Mouse (Mus musculus): Measurements from ENCODE around the gene Ncoa5.

The Ncoa5 gene

DNA sequence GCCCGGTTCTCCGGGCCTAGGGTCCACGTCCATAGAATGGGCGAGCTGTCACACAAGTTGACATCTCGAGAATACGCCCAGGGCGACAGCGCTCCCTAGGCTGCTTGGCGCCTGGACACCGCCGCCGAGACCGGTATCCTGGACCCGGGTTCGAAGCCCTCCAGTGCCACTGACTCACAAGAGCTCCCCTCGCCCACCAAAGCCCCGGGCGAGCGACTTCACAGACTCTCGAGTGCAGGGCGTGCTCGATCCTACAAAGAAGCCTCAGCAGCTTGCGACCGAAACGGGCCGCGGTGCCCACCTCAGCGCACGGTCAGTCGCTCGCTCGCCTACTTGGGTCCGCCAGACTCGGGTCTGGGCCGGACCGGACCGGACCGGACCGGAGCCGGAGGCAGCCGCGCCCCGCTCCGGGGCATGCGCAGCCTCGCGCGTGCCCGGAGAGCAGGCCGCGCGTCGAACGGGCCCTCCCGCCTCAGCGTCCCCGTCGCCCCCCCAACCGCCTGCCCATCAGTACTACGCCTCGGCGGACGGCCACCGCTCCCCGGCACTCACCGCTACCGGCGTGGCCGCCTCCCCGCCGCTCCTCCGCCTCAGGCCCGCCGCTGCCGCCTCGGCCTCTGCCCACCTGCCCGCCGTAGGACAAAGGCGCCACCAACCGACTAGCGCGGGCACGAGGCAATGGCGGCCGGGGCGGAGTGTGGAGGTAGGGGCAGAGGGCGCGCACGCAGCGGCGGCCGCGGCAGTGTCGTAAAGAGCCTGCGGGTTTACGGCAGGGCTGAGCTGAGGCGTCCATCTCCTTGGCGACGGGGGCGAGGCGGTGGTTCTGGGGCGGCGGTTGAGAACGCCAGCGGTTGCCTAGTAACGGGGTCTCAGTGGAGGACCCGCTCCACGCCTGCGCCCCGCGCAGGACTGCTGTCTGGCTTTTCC lies at the start of gene Ncoa5:
TSS of gene Ncoa5 (minus strand) at position 737 of the 927 bp plus-strand sequence.
- DNase-seq: peak; percentile 99 to 100

DNA sequence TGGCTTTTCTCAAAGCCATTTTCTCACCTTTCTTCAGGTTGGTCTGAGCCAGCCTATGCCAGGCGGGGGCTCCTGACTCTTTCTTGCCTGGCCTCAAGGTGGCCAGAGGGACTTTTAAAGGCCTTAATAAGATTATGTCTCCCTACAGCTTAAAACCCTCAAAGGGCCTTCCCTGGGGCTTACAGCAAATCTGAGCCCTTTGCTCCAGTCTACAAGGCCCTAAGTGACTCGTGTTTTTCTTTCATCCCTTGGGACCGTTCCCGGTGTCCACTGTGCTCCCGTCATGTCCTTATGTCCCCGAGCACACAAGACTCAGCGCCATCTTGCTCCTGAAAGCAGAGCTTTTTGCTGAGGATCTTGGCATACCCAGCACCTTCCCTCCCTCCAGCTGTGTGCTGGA lies 46.6 kb upstream of the Ncoa5 start:
- no peak for DNase-seq

DNA sequence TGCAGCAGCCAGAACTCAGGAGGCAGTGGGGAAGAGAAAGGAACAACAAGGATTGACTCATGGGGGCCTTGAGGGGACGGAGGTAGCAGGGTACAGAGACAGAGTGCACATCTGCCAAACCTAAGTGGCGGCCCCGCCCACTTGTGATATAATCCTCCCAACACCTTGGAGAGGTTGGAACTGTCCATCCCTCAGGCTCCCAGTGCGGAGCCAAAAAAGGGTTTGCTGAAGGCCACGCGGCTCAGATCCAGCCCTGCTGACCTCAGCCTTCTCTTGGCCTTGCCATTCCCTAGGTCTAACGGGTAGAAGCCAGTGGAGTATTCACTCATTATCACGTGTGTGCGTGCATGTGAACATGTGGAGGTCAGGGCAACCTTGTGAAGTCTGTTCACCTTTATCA lies 46.0 kb upstream of the Ncoa5 start:
- no peak for DNase-seq

GRCm38 (mm10) chr2:165078605-165079004 lies 43.9 kb upstream of the Ncoa5 start:
- DNase-seq: peak; percentile 58 to 61

DNA sequence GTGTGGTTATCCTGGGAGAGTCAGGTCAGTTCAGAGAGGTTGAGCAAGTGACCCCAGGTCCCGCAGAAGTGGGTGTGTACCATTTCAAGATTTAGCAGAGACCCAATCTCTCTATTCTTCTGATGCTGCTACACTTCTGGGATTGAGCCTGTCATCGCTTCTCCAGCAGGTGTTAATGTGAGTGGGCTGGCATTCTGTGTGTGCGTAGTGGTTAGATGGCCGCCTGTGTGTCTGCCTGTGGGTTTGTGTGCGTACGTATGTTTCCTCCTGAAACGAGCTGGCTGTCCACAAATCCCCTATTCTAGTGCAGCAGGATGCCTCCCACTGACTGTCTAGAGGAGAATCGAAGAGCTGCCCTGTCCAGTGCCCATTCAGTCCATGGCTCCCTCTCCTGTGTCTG lies 43.4 kb upstream of the Ncoa5 start:
- no peak for DNase-seq

GRCm38 (mm10) chr2:165077055-165077454 lies 42.4 kb upstream of the Ncoa5 start:
- peak in 1 of 2 experiments; percentile 46 for DNase-seq

DNA sequence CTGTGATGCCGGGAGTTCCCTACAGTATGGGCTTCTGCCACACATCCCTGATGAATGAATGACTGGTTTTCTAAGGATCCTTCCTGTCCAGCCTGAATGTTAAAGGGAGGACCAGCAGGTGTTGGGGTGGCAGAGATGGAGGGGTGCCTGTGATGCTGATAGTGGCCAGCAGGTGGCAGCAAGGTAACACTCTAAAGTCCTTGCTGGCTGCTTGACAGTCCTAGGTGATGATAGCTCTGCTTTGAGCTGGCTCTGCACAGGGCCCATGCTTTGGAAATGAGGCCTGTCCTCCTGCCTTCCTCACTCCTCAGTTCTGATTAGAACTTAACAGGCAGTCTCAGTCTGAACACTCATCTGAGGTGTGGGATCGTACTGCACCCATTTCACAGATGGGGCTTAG lies 40.3 kb upstream of the Ncoa5 start:
- peak; percentile 93 to 95 for DNase-seq

DNA sequence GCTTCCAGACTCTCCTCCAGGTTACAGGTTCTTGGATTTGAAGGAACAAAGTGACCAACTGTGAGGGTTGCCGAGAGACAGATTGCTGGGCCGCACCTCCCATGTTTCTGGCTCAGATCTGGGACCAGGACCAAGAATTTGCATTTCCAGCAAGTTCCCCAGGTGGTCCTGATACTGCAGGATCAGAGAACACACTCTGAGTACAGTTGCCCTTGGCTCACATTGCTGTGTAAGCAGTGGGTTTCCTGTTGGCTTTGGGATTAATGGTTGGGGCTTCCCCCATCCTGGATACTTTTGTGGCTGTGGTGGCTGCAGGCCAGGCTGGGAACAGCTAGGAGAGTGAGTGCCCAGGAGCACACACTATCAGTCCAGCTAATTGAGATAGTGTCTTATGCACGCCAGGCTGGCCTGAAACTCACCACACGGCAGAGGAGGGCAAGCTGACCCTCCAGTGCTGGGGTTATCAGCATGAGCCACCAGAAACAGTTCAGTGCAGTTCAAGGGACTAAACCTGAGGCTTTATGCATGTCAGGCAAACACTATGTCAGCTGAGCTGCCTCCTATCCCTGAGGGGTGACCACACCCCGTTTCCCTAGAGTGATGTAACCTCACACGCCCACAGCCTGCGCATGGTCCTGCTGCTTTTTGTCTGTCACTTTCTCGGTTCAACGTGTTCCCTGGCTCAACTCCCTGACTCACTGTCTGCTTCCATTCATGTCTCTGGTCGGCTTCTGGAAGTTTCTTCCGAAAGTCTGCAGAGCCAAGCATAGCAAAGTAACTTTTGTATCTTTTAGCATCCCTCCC lies 39.6 kb upstream of the Ncoa5 start:
- DNase-seq: peak; percentile 87 to 91

GRCm38 (mm10) chr2:165073381-165073781 lies 38.7 kb upstream of the Ncoa5 start:
- peak; percentile 91 to 92 for DNase-seq

DNA sequence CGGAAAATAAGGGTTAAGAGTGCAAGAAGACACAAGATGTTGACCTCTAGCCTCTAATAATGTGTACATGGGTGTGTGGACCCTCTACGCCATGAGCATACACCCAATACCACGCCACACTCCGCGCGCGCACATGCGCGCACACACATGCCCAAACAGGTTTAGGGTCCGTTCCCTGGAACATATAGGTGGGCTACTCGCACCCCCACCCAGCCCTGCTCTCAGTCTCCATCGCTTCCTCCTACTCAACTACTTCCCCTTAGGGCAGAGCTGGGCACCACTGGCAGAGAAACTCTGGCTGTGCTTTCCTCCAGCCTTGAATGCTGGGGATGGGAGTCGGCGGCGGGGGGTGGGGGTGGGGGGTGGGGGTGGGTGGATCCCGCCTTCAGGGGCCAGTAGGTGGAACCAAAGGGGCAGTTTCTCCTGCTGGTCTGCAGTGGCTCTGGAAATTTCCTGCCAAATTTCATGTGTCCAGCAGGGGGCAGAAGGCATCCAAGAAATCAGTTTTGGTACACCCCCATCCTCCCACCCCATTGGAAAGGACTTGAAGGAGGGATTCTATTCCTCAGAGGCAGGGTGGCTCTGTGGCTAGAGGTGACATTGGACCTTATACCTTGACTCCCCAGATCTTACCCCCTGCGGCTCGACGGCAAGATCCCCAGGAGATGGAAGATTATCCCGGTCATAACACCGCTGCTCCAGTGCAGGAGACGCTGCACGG lies 35.6 kb upstream of the Ncoa5 start:
- peak; percentile 91 to 92 for DNase-seq

GRCm38 (mm10) chr2:165068806-165069205 lies 34.1 kb upstream of the Ncoa5 start:
- peak in 1 of 2 experiments; percentile 44 for DNase-seq

DNA sequence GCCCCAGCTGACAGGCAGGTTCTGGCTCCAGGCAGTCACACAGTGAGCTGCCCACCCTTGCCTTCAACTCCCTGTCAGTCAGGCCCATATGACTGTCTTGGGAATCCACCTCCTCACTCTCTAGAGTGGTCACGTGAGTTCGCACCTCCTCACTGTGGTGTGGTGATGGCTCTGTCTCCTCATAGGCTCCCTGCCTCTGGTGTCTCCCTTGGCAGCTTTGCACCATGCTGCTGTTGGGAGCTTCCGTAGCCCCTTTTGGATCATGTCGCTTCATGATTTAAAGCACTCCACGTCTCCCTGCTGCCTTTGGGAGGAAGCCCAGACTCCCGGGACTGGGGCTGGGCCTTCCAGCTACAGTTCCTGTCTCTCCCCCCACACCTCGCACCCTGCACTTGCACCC lies 29.8 kb upstream of the Ncoa5 start:
- DNase-seq: peak in 1 of 2 experiments; percentile 41

DNA sequence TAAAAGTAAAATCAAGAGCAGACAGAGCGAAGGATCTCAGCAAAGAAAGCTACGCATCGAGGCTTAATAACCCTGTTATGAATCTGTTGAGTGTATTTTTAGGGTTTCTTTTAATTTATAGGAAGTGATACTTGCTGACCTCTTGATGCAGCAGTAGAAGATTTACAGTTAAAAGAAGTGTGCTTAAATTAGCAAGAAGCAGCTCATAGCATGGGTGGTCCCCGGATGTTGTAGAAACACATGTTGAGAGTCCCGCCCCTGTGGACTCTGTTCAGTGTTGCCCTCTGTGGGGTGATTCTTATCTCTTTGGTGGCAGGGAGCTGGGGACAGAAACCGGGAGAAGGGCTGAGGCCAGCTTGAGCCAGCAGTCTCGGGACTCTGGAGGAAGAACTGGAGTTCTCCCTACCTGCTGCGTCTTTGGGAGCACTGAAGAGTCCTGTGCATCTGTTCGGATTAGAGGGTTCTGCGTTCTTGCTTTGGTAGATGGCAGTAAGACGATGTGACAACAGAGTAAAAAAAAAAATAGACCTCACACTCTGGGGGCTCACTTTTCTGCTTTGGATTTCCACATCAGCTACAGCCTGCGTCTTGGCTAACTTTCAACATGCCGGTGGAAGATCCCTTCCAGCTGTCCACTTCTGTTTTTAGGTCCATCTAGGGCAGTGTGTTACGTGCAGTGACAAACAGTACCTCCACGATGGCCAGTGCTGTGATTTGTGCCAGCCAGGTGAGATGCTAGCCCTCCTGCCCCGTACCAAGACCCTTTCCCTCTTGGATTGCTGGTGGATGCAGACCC lies 27.2 kb upstream of the Ncoa5 start:
- DNase-seq: no peak

GRCm38 (mm10) chr2:165059961-165060360 lies 25.3 kb upstream of the Ncoa5 start:
- no peak for DNase-seq

- DNase-seq: no peak
Measured at GRCm38 (mm10) chr2:165056377-165057085, 21.9 kb upstream of the Ncoa5 start.

DNA sequence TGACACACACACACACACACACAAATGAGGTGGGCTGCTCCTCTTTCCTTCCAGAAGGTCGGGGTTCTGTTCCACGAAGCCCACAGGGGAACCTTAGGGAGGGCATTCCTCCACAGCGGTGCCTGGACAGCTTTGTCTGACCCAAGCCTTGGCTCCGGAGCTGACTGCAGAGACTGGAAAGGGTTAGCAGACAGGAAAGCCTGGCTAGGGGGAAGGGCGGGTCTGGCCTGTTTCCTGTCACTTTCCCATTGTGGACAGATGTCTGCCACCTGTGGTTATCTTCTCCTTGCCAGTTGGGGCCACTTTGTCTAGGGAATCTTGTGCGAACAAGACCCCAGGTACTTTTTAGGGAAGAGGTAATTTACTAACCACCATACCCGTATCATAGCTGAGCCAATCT lies 21.2 kb upstream of the Ncoa5 start:
- peak in 1 of 2 experiments; percentile 46 for DNase-seq

GRCm38 (mm10) chr2:165054888-165055852 lies 20.5 kb upstream of the Ncoa5 start, which contains the start of gene Cd40:
Gene Cd40 (plus strand): TSS chr2:165055627.
- DNase-seq: peak in 1 of 2 experiments; percentile 50

DNA sequence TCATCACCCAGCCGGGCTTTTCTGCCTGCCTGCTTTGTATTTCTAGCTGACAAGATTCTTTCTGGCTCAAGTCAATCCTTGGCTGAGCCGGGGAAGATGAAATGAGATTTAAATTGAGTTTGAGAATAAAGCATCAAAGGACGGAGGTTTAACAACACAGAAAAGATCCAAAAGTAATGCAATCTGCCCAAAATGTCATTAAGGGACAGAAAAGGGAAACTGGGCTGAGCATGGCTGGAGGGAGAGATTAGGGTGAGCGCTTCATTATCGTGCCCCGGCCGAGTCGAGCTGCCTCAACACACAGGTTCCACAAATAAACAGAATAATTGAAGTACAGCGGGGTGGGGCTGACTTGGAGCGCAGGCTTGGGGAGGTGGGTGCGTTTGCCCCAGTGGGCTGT lies 16.9 kb upstream of the Ncoa5 start:
- DNase-seq: no peak

GRCm38 (mm10) chr2:165050826-165051548 lies 16.3 kb upstream of the Ncoa5 start:
- DNase-seq: peak; percentile 84 to 88
